Mouse (Mus musculus) embryonic fibroblast, embryonic 13.5 days (primary cell): ENCODE data around the gene Tmem161a.

Source experiments
- CTCF ChIP-seq: IDR thresholded peaks from 2 replicates; pipeline ENCODE4 v1.5.1; 2011; ENCODE audit warnings: mild to moderate bottlenecking, control low read depth, low read length, moderate library complexity, borderline replicate concordance; ENCODE audit not compliant: insufficient read depth
- POLR2A ChIP-seq: IDR thresholded peaks from 2 replicates; pipeline ENCODE4 v1.6.1; 2011; ENCODE audit warnings: low read depth, mild to moderate bottlenecking, control low read depth, low read length, moderate library complexity

- TF ChIP-seq CTCF: no peak
- no peak for TF ChIP-seq POLR2A
Measured at GRCm38 (mm10) chr8:70163316-70163715, 8.8 kb upstream of the Tmem161a start.
